Mouse (Mus musculus) CD4-positive, CD25-positive, alpha-beta regulatory T cell, adult 2 months (primary cell): ENCODE measurements at regions not wholly inside any gene's neighbourhood (a gene's known extent, or its start where the extent isn't known, plus 50 kb on each side); places are given as distances from the start of the nearest gene placed in this dataset.

Source experiments
- DNase-seq: peaks from one replicate; pipeline ENCODE4 v3.0.0-alpha.2; 2012; ENCODE audit warnings: low read depth, low spot score

GRCm38 (mm10) chr14:71231223-71231815, 631.7 kb upstream of the Fam160b2 start:
- DNase-seq: no peak

- no peak for DNase-seq
These were observed 631.0 kb upstream of the Fam160b2 start for GRCm38 (mm10) chr14:71230484-71231188.

DNA sequence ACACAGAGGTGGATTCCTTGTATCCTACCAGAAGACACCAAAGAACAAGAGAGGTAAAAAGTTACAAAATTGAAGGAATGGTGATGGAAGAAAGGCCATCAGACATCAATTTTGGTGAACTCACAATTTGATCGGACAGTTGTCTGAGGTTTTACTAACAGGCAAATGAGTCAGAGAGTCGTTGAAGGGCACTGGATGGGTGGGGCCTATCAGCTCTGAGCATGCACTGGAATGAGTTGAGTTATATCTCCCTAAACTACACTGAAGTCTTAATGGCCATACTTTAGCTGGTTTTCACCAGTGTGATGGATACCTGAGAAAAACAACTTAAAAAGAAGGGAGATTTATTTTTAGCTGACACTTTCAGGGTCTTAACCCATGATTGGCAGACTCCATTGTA, 630.3 kb upstream of the Fam160b2 start:
- no peak for DNase-seq

DNA sequence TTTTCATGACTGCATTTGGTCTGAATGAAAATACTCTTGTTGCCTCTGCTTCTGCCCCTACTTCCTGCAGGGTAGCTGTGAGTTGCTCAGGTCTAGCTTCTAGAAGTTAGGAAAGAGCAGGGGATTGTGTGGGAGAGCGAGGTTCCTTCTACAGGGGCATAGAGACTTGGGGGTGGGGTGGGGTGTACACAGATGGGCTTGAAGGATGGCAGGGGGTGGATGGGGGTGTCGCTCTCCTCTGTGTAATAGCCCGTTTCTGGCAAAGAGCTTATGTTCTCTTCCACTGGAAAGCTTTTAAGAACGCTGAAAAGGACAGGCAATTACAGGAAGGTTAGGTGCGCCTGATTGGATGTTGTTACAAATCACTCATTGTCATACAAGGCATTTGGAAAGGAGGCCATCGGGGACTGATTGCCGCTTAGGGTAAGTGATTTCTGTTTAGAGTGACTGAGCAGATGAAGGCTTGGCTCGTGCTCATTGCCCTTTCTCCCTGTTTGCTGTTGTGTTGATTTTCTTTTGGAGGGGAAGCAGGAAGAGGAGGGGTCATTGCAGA, 629.3 kb upstream of the Fam160b2 start:
- no peak for DNase-seq

DNA sequence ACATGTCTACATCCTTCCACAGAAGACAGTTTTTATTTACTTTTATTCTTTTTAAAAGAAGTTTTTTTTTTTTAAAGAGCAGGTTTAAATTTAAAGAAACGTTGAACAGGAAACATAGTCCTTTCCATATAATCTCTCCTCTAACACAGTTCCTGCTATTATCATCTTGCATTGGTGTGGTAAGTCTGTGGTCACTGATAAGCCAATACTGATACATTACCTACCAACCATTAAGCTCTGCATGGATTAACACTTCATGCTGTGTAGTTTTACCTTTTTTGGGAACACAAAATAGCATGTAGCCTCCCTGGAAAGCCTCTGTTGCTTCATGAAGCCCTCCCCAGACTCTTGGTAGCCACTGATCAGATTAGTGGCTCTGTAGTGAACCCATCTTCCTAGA, 617.4 kb upstream of the Fam160b2 start:
- DNase-seq: no peak

- DNase-seq: no peak
These were observed 611.8 kb upstream of the Fam160b2 start for GRCm38 (mm10) chr14:71211359-71211978.

DNA sequence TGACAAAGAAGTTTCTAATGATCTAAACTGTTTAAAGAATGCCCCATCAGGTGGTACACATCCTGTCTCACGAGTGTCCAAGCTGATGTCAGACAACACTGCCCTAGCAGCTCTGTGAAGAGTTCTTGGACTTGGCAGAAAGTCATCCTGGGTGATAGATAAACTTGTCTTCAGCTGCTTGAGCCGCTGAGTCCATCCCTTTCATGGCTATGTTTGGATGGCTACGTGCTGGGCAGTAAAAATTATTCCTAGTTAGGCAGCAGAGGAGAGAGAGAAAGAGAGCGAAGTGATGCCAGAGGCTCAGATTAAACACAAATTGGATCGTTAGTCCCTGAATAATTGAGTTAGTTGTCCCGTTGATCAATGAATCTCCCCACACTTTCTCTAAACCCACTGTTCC, 603.8 kb upstream of the Fam160b2 start:
- no peak for DNase-seq

- DNase-seq: no peak
These were observed 601.3 kb upstream of the Fam160b2 start for GRCm38 (mm10) chr14:71200917-71201316.

GRCm38 (mm10) chr14:71199178-71199879, 599.7 kb upstream of the Fam160b2 start:
- no peak for DNase-seq

DNA sequence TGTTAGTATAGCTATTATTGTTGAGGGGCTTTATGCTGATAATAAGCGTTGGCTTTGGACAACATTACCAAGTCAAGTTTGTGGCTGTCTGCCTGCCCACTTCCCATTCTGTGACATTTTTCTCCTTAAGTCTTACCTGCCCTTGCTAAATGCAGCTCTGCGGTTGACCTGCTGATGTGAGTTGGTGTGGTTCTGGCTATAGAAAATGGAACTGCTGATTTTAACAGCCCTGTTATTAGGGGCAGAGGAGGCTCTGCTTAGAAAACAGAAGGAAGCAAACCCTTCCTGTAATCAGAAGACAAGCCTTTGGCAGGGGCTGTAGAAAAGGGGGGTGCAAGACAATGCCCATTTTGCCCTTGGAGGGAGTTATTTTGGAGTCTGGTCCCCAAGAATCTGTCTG, 594.6 kb upstream of the Fam160b2 start:
- no peak for DNase-seq

GRCm38 (mm10) chr14:71192486-71192885, 592.9 kb upstream of the Fam160b2 start:
- no peak for DNase-seq

- DNase-seq: no peak
These were observed 589.7 kb upstream of the Fam160b2 start for GRCm38 (mm10) chr14:71189360-71189759.

GRCm38 (mm10) chr14:71177341-71177740, 577.7 kb upstream of the Fam160b2 start:
- no peak for DNase-seq

- DNase-seq: no peak
These were observed 574.5 kb upstream of the Fam160b2 start for GRCm38 (mm10) chr14:71174175-71174574.

- no peak for DNase-seq
These were observed 559.9 kb upstream of the Fam160b2 start for GRCm38 (mm10) chr14:71159556-71159955.

DNA sequence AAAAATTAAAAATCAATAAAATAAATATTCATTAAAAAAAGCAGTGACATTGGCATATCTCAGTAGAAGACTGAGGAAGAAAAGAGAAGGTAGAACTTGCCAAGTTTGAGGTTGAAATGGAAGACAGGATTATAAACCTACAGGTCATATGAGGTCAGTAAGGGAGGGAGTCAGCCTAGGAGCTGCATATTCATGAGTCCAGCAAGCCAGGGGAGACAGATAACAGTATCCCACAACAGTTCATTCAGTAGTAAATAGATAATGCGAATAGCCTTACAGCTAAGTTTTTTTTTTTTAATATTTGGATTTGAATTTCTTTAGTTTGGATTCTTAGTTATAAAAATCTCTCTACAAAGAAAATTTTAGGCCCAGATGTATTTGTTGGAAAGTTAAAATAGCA, 542.8 kb upstream of the Fam160b2 start:
- no peak for DNase-seq

DNA sequence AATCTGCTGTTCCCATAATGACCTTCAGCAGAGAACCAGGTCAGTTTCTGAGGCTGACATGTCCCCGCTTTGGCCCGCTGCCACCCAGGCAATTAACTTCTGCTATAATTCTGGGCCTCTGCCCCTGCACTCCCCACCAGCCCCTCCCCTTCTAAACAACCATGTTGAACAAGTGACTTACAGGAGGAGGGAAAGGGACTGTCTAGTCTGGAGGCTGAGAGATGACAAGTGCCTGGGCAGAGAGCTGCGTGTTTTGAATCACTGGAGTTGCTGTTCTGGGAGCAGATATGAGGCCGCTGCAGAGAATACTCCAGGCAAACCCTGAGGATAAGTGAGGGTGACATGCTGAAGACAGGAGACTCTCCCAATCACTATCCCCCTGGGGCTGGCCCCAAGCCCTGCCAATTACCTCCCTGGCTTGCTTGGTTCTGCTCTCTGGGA, 530.2 kb upstream of the Fam160b2 start:
- no peak for DNase-seq

DNA sequence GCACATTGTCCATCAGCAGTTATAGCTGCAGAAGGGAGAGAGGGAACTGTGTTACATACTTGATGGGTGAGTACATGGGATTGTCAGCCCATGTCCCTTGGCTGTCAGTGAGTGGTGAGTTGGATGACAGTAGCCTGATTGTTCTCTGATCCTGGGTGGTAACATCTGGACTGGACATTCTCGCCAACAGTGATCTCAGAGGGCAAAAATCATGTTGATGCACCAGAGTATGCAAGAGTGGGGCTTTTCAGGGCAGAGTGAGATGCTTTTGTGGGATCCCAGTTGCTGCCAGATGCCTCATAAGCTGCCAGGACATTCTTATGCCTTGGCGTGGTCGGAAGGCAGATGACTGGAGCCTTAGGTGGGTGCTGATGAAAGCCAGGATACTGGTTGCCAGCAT, 528.9 kb upstream of the Fam160b2 start:
- no peak for DNase-seq

GRCm38 (mm10) chr14:71118681-71119080, 519.0 kb upstream of the Fam160b2 start:
- no peak for DNase-seq

GRCm38 (mm10) chr14:71115798-71116432, 516.3 kb upstream of the Fam160b2 start:
- no peak for DNase-seq

DNA sequence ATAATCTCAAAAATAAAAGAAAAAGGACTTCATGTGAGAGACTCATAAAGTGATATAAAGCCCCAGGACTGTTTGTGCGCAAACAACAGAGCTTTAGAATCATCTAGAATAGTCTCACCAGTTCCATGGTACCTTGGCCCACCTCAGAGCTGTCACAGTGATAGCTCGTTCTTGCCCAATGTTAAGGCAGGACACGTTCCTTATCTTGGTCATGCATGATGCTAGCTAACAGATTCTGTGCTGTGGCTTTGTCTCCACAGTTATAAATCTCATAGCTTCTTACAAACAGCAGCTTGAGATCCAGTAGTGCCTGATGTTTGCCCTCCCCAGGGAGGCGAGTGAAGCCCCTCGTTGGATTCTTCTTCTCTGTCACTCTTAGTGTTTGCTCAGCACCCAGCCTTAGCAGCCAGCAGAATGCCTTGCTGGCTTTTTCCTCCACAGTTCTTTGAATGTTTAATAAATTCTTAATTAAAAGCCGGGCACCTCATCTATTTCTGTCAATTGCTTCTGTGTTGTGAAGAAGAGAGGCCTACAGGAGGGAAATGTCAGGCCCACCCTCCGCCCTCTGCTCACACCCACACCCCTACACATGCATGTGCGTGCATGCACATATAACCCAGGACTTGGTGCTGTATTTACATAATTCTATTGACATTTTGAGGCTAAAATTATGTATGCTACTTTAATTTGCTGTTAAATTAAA, 515.6 kb upstream of the Fam160b2 start:
- no peak for DNase-seq
